Mouse (Mus musculus) gastrocnemius, adult 2 months (tissue): ENCODE measurements around the gene Gabbr2. TPM values are rescaled to one million over a fixed set of nuclear protein-coding genes. Genes with fewer than 3 reads are reported as not detected.

Experiments
- DNase-seq: peaks from one replicate; pipeline ENCODE4 v3.0.0; 2022
- H3K27ac ChIP-seq: fragments of 200-600 bp; 2 replicates; pipeline ENCODE4 v1.8.1; 2022; ENCODE audit warnings: mild to moderate bottlenecking
- H3K4me3 ChIP-seq: fragments of 200-600 bp; 2 replicates; pipeline ENCODE4 v1.8.1; 2022; ENCODE audit warnings: mild to moderate bottlenecking, moderate library complexity
- CTCF ChIP-seq: fragments of 200-600 bp; IDR thresholded peaks from 2 replicates; pipeline ENCODE4 v1.8.1; 2022; ENCODE audit warnings: antibody characterized with exemption, mild to moderate bottlenecking, moderate library complexity
- intact Hi-C: fragments of 180-260 bp; cut with DNase I; formaldehyde crosslinking; loops from one replicate; pipeline ENCODE4 v1.15.1; 2025
- total RNA-seq, 2 experiments: library from RNA; stranded (reverse); gene quantifications; 2 replicates each; pipeline ENCODE4 v1.2.3; 2021

Gabbr2 gene
- total RNA-seq, 2 experiments from 2014 or later = 0.06 to 0.10 TPM

GRCm38 (mm10) chr4:46894144-46894543 is 97.5 kb downstream of the Gabbr2 start:
- TF ChIP-seq CTCF = no peak
- no peak for DNase-seq
- H3K27ac ChIP-seq = no peak overlapping the region
- no peak overlapping the region for H3K4me3 ChIP-seq
- intact Hi-C loops = no loop called here

GRCm38 (mm10) chr4:46889175-46889574 is 102.5 kb downstream of the Gabbr2 start:
- no peak for TF ChIP-seq CTCF
- intact Hi-C loops = no loop called here

GRCm38 (mm10) chr4:46885627-46886383 is 105.9 kb downstream of the Gabbr2 start:
- no peak overlapping the region for H3K27ac ChIP-seq
- intact Hi-C loops = no loop called here
- no peak overlapping the region for H3K4me3 ChIP-seq
- no peak for TF ChIP-seq CTCF
- DNase-seq = peak; percentile 26

More at GRCm38 (mm10) chr4:46889175-46889574, 102.5 kb downstream of the Gabbr2 start:
- DNase-seq = no peak
- no peak overlapping the region for H3K4me3 ChIP-seq
- no peak overlapping the region for H3K27ac ChIP-seq

- Histone ChIP-seq H3K4me3 (no peak overlapping the region), H3K27ac (no peak overlapping the region)
- DNase-seq = no peak
- no peak for TF ChIP-seq CTCF
- intact Hi-C loops = no loop called here
Observed at GRCm38 (mm10) chr4:46884132-46884531, 107.5 kb downstream of the Gabbr2 start.

GRCm38 (mm10) chr4:46883546-46883945 is 108.1 kb downstream of the Gabbr2 start:
- H3K4me3 ChIP-seq = no peak overlapping the region
- DNase-seq = no peak
- no peak overlapping the region for H3K27ac ChIP-seq
- intact Hi-C loops = no loop called here
- no peak for TF ChIP-seq CTCF

GRCm38 (mm10) chr4:46883047-46883446 is 108.6 kb downstream of the Gabbr2 start:
- Histone ChIP-seq H3K4me3 (no peak overlapping the region), H3K27ac (no peak overlapping the region)
- DNase-seq = no peak
- TF ChIP-seq CTCF = no peak
- intact Hi-C loops = no loop called here

- H3K27ac ChIP-seq = no peak overlapping the region
- no peak overlapping the region for H3K4me3 ChIP-seq
- DNase-seq = no peak
- TF ChIP-seq CTCF = no peak
- intact Hi-C loops = no loop called here
Observed at GRCm38 (mm10) chr4:46881271-46881670, 110.4 kb downstream of the Gabbr2 start.

DNA sequence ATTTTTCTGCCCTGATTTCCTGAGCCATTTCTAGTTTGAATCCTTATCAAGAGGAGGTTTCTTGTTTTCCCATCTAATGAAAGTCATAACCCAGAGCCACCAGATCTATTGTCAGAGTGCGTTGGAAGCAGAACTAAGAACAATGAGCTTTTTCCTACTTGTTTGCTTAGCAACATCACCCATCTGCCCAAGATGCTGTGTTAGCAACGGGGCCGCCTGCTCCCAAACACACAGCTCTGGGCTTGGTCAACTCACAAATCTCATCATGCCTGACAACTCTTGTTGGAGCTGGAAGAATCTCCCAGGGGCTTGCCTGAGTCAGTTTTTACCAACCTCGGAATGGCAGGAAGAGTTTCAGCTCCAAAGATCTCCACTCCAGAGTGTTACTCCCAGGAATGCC is 111.7 kb downstream of the Gabbr2 start:
- DNase-seq = no peak
- intact Hi-C loops = no loop called here
- H3K27ac ChIP-seq = no peak overlapping the region
- no peak overlapping the region for H3K4me3 ChIP-seq
- TF ChIP-seq CTCF = no peak

DNA sequence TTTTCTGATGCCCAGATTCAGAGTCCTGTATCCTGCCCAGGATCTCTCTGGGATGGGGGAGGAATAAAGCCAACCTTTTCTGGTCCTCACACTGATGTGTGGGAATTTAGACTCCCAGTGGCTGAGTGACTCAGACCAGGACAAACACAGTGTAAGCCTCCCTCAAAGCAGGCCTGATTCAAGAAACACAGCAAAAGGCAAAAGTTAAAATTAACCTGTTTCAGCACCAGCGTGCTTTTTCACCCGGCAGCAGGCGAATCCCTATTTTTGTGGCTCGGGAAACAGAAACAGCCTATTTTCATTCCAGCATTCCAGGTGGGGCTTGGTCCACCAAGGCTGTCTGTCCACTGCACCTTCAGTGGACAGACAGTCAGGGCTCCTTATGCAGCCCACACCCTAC is 118.9 kb downstream of the Gabbr2 start:
- no peak overlapping the region for H3K4me3 ChIP-seq
- DNase-seq = no peak
- intact Hi-C loops = no loop called here
- no peak overlapping the region for H3K27ac ChIP-seq
- no peak for TF ChIP-seq CTCF

- Histone ChIP-seq H3K27ac (no peak overlapping the region), H3K4me3 (no peak overlapping the region)
- no peak for TF ChIP-seq CTCF
- intact Hi-C loops = no loop called here
- no peak for DNase-seq
Observed at GRCm38 (mm10) chr4:46870157-46870556, 121.5 kb downstream of the Gabbr2 start.

DNA sequence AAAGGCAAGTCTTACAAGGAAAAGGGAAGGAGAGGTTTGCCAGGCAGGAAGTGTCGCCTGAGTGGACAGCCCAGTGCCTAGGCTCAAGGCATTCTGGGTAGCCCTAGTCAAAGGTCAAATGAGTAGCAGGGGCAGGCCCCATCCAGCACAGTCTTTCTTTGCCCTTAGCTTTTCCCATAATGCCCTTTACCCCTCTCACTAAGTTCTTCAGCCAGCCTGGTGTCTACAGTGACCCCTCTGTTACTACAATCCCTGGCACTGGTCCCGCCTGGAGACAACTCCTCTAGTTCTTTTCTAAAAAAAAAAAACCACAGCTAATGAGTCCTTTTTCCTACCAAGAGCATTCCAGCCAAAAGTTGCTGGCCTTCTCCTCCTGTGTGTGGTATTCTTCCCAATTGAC is 122.3 kb downstream of the Gabbr2 start:
- intact Hi-C loops = no loop called here
- DNase-seq = no peak
- TF ChIP-seq CTCF = no peak
- no peak overlapping the region for H3K4me3 ChIP-seq
- H3K27ac ChIP-seq = no peak overlapping the region

DNA sequence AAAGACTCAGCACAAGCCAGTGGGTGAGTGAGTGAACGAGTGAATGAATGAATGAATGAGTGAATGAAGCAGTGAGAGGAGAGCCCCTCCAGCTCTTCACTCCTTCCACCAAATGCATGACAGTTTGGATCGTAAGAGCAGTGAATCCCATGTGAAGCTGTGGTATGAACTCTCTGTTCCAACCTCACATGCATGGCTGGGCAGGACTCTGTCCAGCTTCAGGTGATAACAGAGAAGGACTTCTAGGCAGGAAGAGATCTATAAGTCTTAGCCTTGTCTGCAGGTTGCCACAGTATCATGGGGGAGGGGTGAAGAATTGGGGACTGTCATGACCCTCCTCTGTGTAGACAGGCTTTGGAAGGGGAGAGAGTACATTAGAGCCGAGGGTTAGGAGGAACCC is 122.8 kb downstream of the Gabbr2 start:
- no peak for DNase-seq
- intact Hi-C loops = no loop called here
- TF ChIP-seq CTCF = no peak
- Histone ChIP-seq H3K4me3 (no peak overlapping the region), H3K27ac (no peak overlapping the region)

DNA sequence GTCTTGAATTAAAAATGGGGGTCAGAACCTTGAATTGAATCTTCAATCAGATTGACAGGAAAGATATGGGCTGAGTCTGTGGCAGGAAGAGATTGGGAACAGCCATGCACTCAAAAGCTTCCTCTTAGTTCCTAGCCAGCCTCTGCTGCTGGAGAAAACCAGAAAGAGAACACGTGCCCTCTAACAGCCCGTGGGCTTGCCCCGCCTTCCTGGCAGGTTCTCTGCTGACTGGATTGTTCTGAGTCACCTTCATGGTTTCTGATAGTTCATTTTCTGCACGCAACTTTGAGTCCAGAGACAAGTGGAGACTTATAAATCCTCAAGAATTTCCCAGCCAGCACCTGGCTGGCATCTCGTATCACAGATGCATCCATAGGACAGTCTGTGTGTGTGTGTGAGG is 123.5 kb downstream of the Gabbr2 start:
- H3K27ac ChIP-seq = no peak overlapping the region
- no peak for TF ChIP-seq CTCF
- intact Hi-C loops = no loop called here
- no peak overlapping the region for H3K4me3 ChIP-seq
- no peak for DNase-seq

DNA sequence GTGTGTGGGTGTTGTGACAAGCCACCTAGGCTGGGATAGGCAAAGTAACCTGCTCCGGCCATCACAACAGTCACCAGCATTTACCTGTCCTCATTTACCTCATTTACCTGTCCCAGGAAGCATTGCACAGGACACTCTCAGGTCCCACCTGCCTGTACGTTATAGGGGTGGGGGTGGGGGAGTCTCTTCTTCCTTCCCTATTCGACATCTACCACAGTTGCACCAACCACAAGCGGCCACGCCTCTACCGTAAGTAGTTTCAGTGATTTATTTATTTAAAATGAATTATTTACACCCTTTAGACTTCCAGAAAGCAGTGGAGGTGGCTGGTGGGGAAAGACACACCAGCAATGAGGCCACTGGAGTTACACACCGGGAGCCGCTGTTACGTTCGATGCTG is 123.9 kb downstream of the Gabbr2 start:
- no peak for DNase-seq
- no peak overlapping the region for H3K4me3 ChIP-seq
- TF ChIP-seq CTCF = no peak
- intact Hi-C loops = no loop called here
- no peak overlapping the region for H3K27ac ChIP-seq
